ENCODE assay signal across 22 mouse cellular contexts in the genomic region with DNA sequence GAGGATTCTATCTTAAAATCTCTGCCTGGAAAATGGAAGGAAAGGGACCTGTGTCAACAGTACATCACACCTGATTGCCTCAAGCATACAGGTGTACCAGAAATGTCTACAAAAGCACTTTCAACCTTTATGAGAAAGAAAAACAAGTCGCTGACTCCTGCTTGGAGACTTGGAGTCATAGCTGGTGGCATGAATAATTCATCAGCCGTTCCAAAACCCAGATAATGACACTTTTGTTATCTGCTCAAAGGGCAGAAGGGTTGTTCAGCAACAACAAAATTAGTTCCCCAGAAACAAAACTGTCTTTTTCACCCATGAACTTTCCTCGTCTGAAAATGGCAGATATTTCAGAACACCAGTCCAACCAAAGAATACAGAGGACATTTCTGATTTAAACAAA. TPM values are rescaled to one million over a fixed set of nuclear protein-coding genes. Genes with fewer than 3 reads are reported as not detected.
DNase-seq lines count a peak whose midpoint lies in the region; ATAC-seq lines count a peak whose summit lies in the region.
"Had no signal": no experiment of that assay in that cellular context is flagged by ENCODE, and none has a peak within 500 bp of the region (broad histone marks: within the 10 kb centered on the region; RNA-seq: fewer than 3 reads in every experiment).

No protein-coding gene starts in this region.

- no peak overlapping the region for H3K9ac ChIP-seq in midbrain, embryonic 11.5 days (ENCODE audit: low read length)
- no peak overlapping the region for H3K9ac ChIP-seq in midbrain, embryonic 16.5 days (ENCODE audit: low read depth, low read length)
- no peak overlapping the region for H3K9ac ChIP-seq in embryonic facial prominence, embryonic 14.5 days (ENCODE audit: low read depth, low read length)
- H3K9ac ChIP-seq: heart, embryonic 13.5 days; hindbrain, embryonic 13.5 days had no signal

- no peak overlapping the region for H3K27ac ChIP-seq in midbrain, embryonic 11.5 days (ENCODE audit: low read depth, low read length)
- H3K27ac ChIP-seq in midbrain, embryonic 16.5 days (ENCODE audit: low read length) = no peak overlapping the region
- H3K27ac ChIP-seq in embryonic facial prominence, embryonic 14.5 days (replicated peaks; ENCODE audit: low read depth, low read length) = peak overlapping the region; percentile 46; the same call in 1 of the 2 replicates
- H3K27ac ChIP-seq: heart, embryonic 13.5 days; hindbrain, postnatal 0 days had no signal

- no peaks in the 10 kb centered on the region for H3K27me3 ChIP-seq in midbrain, embryonic 11.5 days (ENCODE audit: control insufficient read depth, insufficient read depth, low read length)
- H3K27me3 ChIP-seq in midbrain, embryonic 16.5 days (ENCODE audit: control insufficient read depth, insufficient read depth, low read depth, low read length) = no peaks in the 10 kb centered on the region
- H3K27me3 ChIP-seq in embryonic facial prominence, embryonic 14.5 days (replicated peaks; ENCODE audit: control insufficient read depth, insufficient read depth, low read length) = no peaks in the 10 kb centered on the region
- H3K27me3 ChIP-seq: heart, embryonic 13.5 days; hindbrain, embryonic 13.5 days had no signal

- H3K4me3 ChIP-seq in midbrain, embryonic 11.5 days (ENCODE audit: low read depth, low read length) = no peak overlapping the region
- no peak overlapping the region for H3K4me3 ChIP-seq in midbrain, embryonic 16.5 days (ENCODE audit: low read depth, low read length)
- H3K4me3 ChIP-seq in embryonic facial prominence, embryonic 14.5 days (ENCODE audit: low read depth, low read length) = no peak overlapping the region
- H3K4me3 ChIP-seq: heart, embryonic 13.5 days; hindbrain, embryonic 13.5 days had no signal

- DNase-seq in embryo, embryonic 11 days = peak; percentile 20
- DNase-seq in embryo, embryonic 9.5 days (ENCODE audit: extremely low spot score) = no peak
- peak; percentile 84 for DNase-seq in midbrain, embryonic 11.5 days (ENCODE audit: low spot score, missing footprints)
- DNase-seq in brain, adult 2 months (ENCODE audit: low read depth, low spot score) = peak; percentile 53
- no peak for DNase-seq in embryonic facial prominence, embryonic 14.5 days (ENCODE audit: low spot score)
- DNase-seq in thymus, adult 18-20 months = no peak
- no peak for DNase-seq in layer of hippocampus, adult 9-11 months
- DNase-seq: adrenal gland, postnatal 10 days; cerebellum, adult 2 months; cerebellum, postnatal 10 days; gastrocnemius, postnatal 36 days; heart, adult 11 months; heart, postnatal 36 days had no signal

- 37% methylated on average over 3 of the region's 3 CpGs for WGBS in midbrain, embryonic 11.5 days
- 22% methylated on average over 3 of the region's 3 CpGs for WGBS in midbrain, embryonic 16.5 days
- whole genome bisulfite sequencing in embryonic facial prominence, embryonic 14.5 days = 50% methylated on average over 3 of the region's 3 CpGs

- H3K36me3 ChIP-seq in midbrain, embryonic 11.5 days (ENCODE audit: control insufficient read depth, insufficient read depth, low read length) = no peaks in the 10 kb centered on the region
- H3K36me3 ChIP-seq in midbrain, embryonic 16.5 days (ENCODE audit: control insufficient read depth, insufficient read depth, low read length) = no peaks in the 10 kb centered on the region
- H3K36me3 ChIP-seq in embryonic facial prominence, embryonic 14.5 days (ENCODE audit: control insufficient read depth, insufficient read depth, low read length) = no peaks in the 10 kb centered on the region
- H3K36me3 ChIP-seq: heart, embryonic 13.5 days; hindbrain, embryonic 13.5 days had no signal

- H3K4me1 ChIP-seq in midbrain, embryonic 11.5 days (ENCODE audit: control insufficient read depth, insufficient read depth, low read length) = peaks cover 16% of the 10 kb centered on the region
- H3K4me1 ChIP-seq in midbrain, embryonic 16.5 days (ENCODE audit: control insufficient read depth, insufficient read depth, low read length) = peaks cover 7% of the 10 kb centered on the region
- peaks cover 13% of the 10 kb centered on the region for H3K4me1 ChIP-seq in embryonic facial prominence, embryonic 14.5 days (ENCODE audit: control insufficient read depth, insufficient read depth, low read length)
- H3K4me1 ChIP-seq: heart, embryonic 13.5 days had no signal

- no peaks in the 10 kb centered on the region for H3K9me3 ChIP-seq in midbrain, embryonic 11.5 days (ENCODE audit: control insufficient read depth, low read length)
- no peaks in the 10 kb centered on the region for H3K9me3 ChIP-seq in midbrain, embryonic 16.5 days (replicated peaks; ENCODE audit: control insufficient read depth, low read length, poor library complexity, severe bottlenecking)
- H3K9me3 ChIP-seq in embryonic facial prominence, embryonic 14.5 days (ENCODE audit: control insufficient read depth, low read length) = no peaks in the 10 kb centered on the region
- H3K9me3 ChIP-seq: heart, embryonic 13.5 days had no signal

- peak; percentile 63 for ATAC-seq in midbrain, embryonic 11.5 days (ENCODE audit: low FRiP score)
- no peak for ATAC-seq in midbrain, embryonic 16.5 days
- ATAC-seq in embryonic facial prominence, embryonic 14.5 days (ENCODE audit: low read depth) = no peak
- ATAC-seq: forebrain, embryonic 14.5 days; hindbrain, postnatal 0 days had no signal

- no peak overlapping the region; the same call in 1 of the 2 replicates for H3K4me2 ChIP-seq in midbrain, embryonic 11.5 days
- no peak overlapping the region for H3K4me2 ChIP-seq in midbrain, embryonic 16.5 days (ENCODE audit: low read length)
- no peak overlapping the region for H3K4me2 ChIP-seq in embryonic facial prominence, embryonic 14.5 days (ENCODE audit: low read depth, low read length)
- H3K4me2 ChIP-seq: heart, embryonic 13.5 days; hindbrain, embryonic 13.5 days had no signal

RNA-seq across cellular contexts. Expression of a gene that starts 26.9 kb away (rescaled TPM):
- not detected in 2 replicates for polyA plus RNA-seq in midbrain, embryonic 11.5 days (2014; fragmentation: Nextera tagmentation; extraction: Ambion mirVana)
- polyA plus RNA-seq in midbrain, embryonic 16.5 days (2015; fragmentation: Nextera tagmentation; extraction: Ambion mirVana) = not detected in 2 replicates
- not detected in 2 replicates for polyA plus RNA-seq in embryonic facial prominence, embryonic 14.5 days (2014; fragmentation: Nextera tagmentation; extraction: Ambion mirVana)
- polyA plus RNA-seq: C2C12; cerebellum, adult 2 months; embryonic facial prominence, embryonic 11.5 days; forebrain, embryonic 14.5 days; heart, embryonic 13.5 days; heart, postnatal 0 days; hindbrain, embryonic 13.5 days; hindbrain, postnatal 0 days; intestine, embryonic 14.5 days had no signal

Comparison
In these comparisons a context has a peak if more than half of its experiments do, and no peak if none do; other contexts are left out.
1. DNase-seq: peak in embryo, embryonic 11 days (single experiment), midbrain, embryonic 11.5 days (single experiment) and brain, adult 2 months (single experiment); none in embryo, embryonic 9.5 days (single experiment), embryonic facial prominence, embryonic 14.5 days (single experiment), thymus, adult 18-20 months (0 of 2) and layer of hippocampus, adult 9-11 months (single experiment).